Mouse (Mus musculus) left cerebral cortex, postnatal 14 days (tissue): Measurements from ENCODE around the gene Olfr1346. TPM values are rescaled to one million over a fixed set of nuclear protein-coding genes. Genes with fewer than 3 reads are reported as not detected.

ENCODE experiments used
- total RNA-seq, 2 experiments: library from RNA; stranded (reverse); gene quantifications; 2 replicates each; pipeline ENCODE4 v1.2.3; 2021

The Olfr1346 gene
- total RNA-seq, 2 experiments from 2014 or later, result not detected

Other genes starting within 250 kb of the Olfr1346 start
- not detected for gene Zscan5b, start 244.8 kb upstream of the Olfr1346 start, total RNA-seq
- gene Epp13, start 214.4 kb upstream of the Olfr1346 start, total RNA-seq, result not detected
- gene Zfp667, start 180.5 kb upstream of the Olfr1346 start, total RNA-seq, result 10 to 100 TPM; 10.1 to 12.1 TPM
- 10 to 100 TPM; 11.8 to 13.7 TPM for gene Zfp583, start 135.8 kb upstream of the Olfr1346 start, total RNA-seq
- 1 to 10 TPM; 7.4 to 7.5 TPM for gene Gm3854, start 123.3 kb upstream of the Olfr1346 start, total RNA-seq
- gene Zfp78, start 103.8 kb upstream of the Olfr1346 start, total RNA-seq, result 1 to 10 TPM; 2.9 to 3.1 TPM
- gene Zfp28, start 83.8 kb upstream of the Olfr1346 start, total RNA-seq, result 1 to 10 TPM; 5.0 to 8.9 TPM
- 10 to 100 TPM; 15.7 to 17.9 TPM for gene Smim17, start 68.4 kb upstream of the Olfr1346 start, total RNA-seq
- gene Gm20715, start 56.8 kb upstream of the Olfr1346 start, total RNA-seq, result under 1 TPM in 1 of 2 experiments, not detected in 1; 0.37 TPM
- 1 to 10 TPM in 1 of 2 experiments, under 1 TPM in 1; 0.97 to 2.0 TPM for gene Olfr1344, start 28.4 kb upstream of the Olfr1346 start, total RNA-seq
- not detected for gene Olfr1336, start 10.9 kb upstream of the Olfr1346 start, total RNA-seq
- not detected for gene Olfr5, start 19.8 kb downstream of the Olfr1346 start, total RNA-seq
- gene Olfr1347, start 32.7 kb downstream of the Olfr1346 start, total RNA-seq, result not detected
- not detected for gene Olfr1348, start 41.6 kb downstream of the Olfr1346 start, total RNA-seq
- gene Olfr1349, start 55.8 kb downstream of the Olfr1346 start, total RNA-seq, result not detected
- gene Olfr1350, start 97.7 kb downstream of the Olfr1346 start, total RNA-seq, result not detected
- 1 to 10 TPM; 3.7 to 7.0 TPM for gene Zim1, start 229.3 kb downstream of the Olfr1346 start, total RNA-seq